Mouse (Mus musculus): ENCODE results near the gene Thumpd3. TPM values are rescaled to one million over a fixed set of nuclear protein-coding genes. Genes with fewer than 3 reads are reported as not detected.

Thumpd3 gene
- total RNA-seq, 2 experiments from 2014 or later: 39.9 to 43.1 TPM

DNA sequence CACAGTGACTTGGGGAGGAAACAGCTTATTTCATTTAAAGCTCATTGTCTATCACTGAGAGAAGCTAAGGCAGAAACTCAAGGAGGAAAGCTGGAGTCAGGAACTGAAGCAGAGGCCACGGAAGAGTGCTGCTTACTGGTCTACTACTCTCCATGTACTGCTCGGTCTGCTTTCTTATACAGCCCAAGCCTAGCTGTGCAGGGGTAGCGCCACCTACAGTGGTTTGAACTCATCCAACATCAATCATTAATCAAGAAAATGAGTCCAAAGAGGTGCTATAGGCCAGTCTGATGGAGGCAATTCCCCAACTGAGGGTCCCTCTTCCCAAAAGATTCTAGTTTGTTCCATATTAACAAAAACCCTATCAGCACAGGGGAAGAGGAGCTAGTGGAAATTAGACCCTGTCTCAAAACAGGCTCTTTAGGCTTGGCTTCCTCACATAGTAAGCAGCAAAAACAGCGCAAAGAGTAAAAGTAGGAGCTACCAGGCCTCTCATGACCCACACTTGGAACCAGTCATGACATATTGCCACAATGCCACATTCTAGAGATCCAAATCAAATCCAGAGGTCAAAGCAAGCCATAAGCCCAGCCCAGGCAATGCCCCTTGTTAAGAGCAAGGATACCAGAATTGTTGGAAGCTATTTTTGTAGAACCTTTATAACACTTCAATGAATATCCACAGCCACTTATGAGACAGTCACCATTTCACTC, 9.4 kb upstream of the Thumpd3 start:
- DNase-seq: no peak

DNA sequence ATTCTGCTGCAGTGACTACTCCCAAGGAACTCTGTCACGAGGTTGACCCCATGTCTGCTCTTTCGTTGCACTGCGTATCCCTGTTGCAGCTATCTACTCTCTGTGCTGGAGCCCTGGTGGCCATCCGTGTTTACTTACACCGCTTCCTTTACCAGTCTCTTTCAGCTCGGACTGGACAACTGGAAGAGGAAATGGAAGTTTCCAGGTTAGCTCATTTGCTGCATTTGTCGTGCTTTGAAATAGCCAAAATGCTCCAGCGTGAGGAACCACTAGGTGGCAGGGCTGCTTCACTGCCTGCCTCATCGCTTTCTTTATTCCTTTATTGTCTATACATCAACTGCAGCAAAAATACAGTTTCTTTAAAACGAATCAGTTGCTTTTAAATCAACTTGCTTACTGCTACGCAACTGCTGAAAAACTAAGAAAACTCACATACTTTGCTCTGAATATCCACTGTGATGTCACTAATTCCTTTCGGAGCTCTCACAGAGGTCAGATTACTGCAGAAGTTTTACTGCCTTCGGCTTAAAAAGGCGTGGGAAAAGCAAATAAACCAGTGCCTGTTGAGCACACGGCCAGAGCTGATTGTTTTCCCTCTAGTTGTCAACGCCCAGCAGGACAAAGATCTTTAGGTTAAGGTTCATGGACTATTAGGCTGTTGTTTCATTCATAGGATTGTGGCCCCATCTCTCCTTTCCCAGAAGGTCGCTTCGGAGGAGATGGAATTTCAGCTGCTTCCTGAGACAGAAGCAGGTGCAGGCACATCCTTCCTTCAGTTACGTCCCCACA, 7.9 kb upstream of the Thumpd3 start:
- peak; percentile 65 to 79 for DNase-seq

DNA sequence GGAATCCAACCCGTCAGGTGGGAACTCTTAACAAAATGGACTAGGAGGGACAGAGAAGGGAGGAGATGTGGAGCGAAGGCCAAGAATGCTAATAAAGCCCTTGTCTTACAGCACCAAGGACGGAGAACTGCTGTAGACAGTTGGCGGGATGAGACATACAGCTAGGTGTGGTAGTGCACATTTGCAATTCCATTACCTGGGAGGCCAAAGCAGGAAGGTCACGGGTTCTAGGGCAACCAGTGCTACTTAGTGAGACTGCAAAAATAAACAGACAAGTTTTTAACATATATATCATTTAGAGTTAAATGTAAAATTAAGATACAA, 7.3 kb upstream of the Thumpd3 start:
- DNase-seq: no peak

DNA sequence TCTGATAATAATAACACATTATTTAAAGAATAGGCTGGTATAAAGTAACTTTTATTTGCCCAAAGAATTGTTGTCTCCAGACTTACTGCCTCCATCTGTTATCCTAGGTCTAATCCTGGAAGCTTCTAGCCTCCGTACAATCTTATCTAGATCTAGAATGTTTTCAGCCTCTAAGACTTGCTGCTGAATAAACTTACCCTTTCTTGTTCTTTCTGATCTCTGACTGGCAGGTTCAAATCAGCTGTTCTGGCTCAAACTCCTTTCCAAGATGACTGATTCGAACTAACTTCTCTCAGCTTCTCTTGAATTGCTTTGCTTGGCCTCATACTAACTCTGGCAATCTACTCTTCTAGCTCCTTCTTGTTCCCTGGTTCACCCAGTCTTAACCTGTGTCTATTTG, 5.7 kb upstream of the Thumpd3 start:
- no peak for DNase-seq

DNA sequence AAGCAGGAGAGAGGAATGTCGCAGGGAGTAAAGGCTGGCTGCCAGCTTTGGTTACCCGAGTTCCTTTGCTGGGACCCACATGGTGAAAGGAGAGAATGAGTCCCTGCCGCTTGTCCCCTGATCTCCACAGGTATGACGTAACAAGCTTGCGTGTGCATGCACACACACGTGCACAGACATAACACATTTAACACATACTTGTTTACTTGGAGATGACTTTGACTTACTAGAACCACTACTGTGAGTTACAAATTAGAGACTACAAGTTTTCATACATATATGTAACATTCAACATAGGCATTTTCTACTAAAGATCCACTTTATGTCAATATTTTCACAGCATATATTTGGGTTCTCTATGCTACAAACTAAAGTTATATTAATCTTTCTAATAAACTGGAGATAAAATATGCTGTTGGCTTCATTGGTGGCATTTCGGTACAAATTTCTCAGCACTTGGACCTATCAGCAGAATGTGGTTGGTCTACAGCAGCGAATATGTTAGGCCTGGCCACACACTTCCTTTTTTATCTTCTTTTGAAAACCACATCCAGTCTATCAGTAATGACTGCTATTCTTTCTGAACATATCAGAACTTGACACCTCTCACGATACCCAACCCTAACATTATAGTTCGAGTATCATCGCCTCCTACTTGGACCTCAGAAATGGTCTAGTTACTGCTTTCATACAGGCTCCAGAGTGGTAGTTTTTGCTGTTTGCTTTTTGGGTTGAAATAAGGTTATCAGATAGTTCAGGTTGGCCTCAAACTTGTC, 4.6 kb upstream of the Thumpd3 start:
- no peak for DNase-seq

DNA sequence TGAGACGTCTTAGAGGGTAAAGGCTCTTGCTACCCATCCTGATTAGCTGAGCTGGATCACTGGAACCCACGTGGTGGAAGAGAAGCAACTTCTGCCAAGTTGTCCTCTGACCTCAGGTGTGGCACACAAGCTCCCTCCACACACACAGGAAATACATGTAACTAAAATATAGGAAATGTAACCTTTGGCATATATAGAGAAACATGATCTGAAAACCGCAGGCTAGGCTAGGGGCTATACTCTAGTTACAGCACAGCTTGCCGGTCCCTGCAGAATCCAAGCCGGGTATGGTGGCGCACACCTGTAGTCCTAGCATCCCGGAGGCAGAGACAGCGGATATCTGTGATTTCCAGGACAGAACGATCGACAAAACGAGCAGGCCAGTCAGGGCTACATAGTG, 450 bp upstream of the Thumpd3 start:
- no peak for DNase-seq

DNA sequence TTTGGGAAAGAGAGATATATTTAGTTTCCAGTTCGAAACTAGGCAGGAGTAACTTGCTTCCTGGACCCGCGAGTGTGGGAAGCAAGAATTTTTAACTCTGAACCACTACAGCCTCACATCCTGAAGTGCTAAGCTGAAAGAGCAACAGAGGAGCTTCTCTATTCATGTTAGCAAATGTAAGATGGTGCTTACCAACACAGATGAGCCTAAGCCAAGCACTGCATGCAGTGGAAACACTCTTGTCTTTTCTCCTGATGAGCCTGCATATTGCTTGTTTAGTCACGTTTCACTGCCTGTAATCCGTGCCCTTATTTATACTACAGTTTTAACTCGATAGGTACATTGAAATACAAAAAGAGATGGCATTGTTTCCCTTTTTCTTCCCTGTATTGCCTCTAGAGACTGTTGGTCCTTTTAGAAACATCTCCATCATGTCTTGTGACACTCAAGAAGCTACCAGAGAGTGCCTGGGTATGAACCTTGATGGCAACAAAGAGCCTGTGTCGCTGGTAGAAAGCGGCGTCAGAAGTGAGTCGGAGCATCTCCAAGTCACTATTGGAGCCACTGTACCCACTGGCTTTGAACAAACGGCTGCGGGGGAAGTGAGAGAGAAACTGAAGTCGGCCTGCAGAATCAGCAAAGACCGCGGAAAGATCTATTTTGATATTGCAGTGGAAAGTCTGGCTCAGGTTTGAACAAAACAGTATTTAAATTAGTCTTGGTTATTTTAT, 1.2 kb downstream of the Thumpd3 start:
- DNase-seq: no peak

DNA sequence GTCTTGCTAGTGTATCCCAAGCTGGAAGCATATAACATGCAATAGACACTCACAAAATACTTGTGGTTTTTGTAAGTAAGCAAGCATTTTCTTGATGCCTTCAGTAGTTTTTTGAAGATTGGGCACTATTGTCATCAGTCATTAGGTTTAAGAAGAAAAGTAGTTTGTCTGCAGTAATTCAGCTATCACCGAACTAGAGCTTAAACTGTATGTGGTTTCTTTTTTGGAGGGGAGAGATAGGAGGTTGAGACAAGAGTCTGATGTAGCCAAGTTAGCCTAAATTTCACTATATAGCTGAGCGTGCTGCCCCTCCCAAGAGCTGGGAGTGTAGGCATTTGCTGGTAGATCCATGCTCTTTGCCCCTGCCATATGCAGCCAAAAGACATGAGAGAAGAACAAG, 2.3 kb downstream of the Thumpd3 start:
- DNase-seq: no peak

DNA sequence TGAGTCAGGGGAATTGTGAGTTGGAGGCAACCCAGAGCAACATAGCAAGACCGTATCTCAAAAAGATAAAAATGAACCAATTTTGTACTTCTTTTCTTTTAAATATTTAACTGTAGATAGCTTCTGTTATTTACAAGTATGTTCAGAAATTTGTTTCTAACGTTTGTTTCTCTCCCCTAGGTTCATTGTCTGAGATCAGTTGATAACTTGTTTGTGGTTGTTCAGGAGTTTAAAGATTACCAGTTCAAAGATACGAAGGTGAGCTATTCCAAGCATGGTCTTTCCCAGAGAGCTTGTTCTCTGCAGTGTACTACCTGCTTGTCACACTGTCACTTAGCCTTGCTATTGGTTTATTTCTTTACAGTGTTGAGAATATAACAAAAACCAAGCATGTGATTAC, 3.1 kb downstream of the Thumpd3 start:
- no peak for DNase-seq

DNA sequence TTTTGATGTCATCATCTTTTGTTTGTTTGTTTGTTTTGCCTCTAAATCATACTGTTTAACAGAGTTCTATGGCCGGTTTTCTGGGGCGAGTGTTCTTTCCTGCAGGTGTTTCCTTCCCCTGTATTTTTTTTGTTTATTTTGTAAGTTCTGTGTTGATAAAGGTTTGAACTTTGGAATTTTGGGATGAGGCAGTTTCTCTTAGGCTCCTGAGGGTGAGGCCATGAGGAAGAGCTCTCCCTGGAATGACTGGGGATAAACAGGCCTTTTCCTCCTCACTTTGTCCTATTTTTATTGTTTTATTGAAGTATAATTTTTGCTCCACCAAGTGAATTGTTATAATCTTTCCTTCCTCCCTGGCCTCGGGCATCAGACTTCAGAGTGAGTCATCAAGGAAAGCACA, 6.9 kb downstream of the Thumpd3 start:
- no peak for DNase-seq

DNA sequence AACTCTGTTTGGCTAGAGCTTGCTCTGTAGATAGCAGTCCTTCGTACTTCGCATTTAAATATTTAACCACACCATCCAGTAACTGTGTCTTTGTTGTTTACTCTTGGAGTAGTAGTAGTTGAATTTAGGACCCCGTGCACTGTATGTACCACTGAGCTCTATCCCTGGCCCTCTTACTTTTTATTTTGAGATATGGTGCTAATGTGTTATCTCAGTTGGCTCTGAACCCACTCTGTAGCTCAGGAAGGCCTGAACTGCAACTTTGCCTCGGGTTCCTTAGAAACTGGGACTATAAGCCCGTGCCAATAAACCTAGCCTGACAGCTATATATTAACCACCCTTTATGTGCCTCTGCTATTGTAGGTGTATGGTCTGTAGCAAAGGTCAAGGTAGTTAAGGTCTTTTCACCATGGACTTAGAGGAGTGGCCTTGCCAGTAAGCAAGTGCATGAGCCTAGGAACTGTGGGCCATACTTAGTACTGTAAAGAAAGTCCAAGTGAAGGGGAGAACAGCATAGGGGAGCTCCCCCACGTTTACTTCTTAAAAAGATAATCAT, 8.6 kb downstream of the Thumpd3 start:
- DNase-seq: no peak

DNA sequence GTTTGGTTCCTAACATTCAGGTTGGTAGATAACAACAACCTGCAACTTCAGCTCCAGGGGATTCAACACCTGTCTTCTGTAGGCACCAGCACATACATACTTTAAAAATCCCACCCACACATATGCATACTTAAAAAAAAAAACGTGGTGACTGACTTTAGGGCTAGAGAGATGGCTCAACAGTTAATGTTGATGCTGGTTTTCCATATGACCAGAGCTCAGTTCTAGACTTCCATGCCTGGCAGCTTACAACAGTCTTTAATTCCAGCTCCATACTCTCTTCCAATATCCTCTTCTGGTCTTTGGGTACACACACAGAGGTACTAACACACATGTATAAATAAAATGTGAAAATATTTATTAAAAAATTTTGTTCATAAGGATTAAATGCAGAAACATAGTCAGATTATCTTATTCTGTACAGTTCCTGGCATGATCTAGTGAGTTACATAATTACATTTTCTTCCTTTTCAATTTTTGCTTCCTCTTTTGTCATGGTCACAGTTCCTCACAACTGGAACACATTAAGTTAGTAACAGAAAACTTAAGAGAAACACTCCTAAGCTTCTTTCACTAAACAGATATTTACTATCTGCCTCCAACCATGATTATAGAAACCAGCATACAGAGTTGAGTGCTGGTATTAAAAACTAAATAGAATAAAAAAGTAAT, 15.0 kb downstream of the Thumpd3 start:
- DNase-seq: no peak

DNA sequence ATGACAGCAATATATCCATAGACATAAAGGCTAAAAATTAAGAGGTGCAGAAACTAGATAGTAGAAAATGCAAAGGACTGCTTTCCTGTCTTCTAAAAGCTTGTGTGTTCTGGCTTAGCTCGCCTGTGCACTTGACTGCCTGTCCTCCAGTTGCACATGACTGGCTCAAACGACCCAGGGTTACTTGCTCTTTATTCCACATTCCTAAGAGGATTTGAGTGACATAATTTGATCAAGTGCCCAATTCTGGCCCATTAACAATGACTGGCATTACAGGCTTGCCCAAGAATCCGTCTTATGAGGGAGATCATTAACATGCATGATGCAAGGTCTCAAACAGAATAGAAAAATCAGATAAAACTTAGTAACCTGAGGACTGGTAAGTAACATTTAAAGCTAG, 16.2 kb downstream of the Thumpd3 start:
- DNase-seq: no peak

DNA sequence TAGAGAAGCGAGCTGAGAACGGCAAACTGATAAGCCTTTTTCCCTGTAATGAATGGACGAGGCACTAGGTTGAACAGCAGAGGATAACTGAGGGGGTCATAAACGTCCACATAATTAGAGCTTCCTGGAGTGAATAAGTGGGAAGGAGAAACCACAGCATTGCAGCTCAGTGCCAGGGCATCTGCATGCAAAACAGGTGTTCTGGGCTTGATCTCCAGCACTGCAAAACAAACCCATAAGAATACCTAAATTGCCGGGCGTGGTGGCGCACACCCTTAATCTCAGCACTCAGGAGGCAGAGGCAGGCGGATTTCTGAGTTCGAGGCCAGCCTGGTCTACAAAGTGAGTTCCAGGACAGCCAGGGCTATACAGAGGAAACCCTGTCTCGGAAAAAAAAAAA, 17.3 kb downstream of the Thumpd3 start:
- no peak for DNase-seq

DNA sequence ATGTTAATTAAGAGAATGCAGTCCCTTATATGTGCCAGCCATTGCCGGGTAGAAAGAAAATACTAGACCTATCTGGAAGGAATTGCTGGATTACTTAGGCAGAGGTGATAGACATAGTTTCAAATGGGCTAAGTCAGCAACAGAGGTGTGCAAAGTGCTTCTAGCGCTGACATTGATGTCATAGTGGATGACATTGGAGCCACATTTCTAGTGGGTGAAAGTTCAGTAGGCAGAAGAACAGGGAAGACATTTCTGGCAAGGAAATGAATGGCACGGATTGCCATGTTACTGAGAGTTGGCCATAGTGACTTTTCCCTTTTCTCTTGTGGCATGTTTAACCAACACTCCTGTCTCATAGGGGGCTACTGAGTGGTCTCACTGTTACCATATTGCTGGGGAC, 19.2 kb downstream of the Thumpd3 start:
- no peak for DNase-seq

DNA sequence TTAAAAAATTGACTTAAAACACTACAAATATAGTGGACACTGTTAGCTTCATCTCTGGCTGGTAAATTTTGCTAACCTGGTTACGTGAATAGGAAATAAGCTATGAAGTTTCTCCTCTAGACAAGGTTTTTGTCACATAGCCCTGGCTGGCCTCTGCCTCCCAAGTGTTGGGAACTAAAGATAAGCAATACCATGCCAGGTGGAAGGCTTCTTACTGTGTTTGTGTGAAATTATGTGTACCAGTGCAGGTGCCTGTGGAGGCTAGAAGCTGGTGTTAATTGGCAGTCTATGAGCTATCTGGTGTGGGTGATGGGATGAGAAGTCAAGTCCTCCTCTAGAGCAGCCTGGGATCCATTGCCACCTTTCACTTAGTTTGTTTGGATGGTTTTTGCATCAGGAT, 23.1 kb downstream of the Thumpd3 start:
- DNase-seq: no peak

DNA sequence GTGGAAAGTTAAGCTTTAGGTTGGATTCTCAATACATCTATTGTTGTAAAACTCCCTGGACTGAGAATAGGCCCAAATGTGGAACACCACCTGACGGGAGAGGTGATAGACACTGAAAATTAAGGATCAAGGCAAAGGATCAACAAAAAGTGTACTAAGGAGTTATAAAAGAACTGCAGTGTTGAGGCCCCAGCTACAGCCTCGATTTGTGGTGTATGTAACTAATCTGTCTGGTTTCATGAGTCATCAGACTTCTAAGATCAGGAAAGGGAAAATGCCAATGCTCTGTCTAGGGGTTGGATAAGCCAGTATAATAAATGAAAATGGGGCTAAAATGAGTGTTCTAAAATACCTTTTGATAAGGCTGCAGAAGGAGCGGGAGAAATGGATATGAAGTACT, 29.2 kb downstream of the Thumpd3 start:
- DNase-seq: no peak

DNA sequence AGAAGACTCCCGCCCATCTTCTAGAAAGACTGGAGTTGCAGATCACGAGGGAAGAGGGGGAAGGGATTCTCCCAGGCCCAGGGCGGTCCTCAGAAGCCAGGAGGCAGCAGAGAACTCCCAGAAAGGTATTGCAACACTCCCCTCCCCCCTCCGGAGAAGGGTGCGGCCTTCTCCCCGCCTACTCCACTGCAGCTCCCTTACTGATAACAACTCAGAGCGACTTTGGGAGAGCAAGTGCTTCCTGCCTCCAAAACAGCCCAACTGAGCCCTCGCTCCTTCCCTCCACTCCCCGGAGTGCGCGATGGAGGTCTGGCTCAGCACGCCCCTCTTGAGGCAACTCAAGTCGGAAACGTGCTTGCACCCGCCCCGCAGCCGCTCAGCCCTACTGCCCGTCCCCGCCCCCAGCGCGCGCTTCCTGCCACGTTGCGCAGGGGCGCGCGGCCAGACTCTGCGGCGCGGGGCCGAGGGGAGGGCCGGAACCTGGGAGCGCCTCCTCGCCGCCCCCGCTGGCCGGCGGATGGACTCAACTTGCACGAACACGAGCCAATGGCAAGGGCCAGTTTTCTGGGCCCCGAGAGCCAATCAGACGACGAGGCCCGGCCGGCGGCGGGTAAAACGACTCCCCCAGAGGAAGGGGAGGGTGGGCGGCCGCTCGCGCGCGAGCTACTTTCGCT, 30.1 kb downstream of the Thumpd3 start:
- DNase-seq: peak; percentile 96 to 97

DNA sequence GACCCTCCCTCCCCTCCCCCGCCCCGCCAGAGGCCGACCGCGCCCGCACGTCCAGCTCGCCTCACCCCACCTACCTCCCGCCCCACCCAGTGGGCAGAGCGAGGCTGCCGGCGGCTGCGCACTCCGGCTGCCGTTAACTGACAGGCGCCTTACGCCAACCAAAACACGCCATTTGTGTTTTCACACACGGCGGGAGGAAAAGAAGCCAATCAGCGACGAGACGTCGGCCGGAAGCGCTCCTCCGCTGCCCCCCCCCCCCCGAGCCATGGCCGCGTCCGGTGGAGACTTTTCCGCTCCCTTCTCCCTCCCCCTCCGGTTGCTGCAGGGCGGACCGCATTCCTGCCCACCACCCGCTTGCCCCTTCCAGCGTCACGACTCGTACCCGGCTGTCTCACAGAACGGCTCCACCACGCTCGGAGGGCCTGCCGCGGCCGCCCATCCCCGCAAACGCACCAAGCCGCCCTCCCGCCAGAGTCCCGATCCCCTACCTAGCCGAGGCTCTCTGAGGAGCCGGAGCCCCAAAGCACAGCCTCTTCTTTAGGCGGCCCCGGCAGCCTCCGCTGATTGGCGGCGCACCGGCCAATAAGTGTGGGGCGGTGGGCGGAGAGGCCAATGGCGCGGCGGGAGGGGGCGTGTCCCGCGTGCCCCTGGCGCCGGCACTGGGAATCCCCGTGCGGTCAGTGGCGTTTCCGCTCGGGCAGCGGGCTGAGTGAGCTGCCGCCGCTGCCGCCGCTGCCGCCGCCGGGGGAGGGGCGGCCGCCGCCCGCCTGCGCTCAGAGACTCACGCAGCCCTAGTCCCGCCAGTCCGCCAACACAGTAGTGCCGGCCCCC, 30.9 kb downstream of the Thumpd3 start, which contains the start of gene Setd5:
Gene Setd5, plus strand, starts transcription at position 680 of the 831 bp plus-strand sequence.
- peak; percentile 98 to 99 for DNase-seq

DNA sequence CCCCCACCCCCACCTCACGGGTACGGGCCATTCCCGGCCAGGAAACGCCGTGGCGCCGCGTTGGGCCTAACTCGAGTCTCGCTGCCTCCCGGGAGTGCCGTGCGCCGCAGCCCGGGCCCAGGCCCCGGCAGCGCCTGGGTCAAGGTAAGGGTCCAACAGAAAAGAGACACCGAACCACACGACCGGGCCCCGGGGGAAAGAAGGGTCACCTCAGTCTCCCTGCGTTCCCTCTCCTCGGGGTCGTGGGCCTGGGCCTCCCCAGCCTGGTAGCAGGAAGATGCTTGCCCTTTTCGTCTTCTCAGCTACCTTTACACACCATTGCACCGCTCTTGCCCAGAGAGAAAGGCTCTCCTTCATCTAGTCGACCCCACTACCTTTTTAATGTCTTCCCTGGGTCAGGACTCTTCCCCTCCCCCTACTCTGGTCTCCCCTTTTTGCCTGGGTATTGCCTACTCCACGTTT, 31.6 kb downstream of the Thumpd3 start:
- no peak for DNase-seq

Measured in adrenal gland, postnatal 36 days (tissue).